Mouse (Mus musculus): ENCODE results near the gene Wfdc12. TPM values are rescaled to one million over a fixed set of nuclear protein-coding genes. Genes with fewer than 3 reads are reported as not detected.

Wfdc12 gene
- polyA plus RNA-seq, 1 experiment: not detected

- Histone ChIP-seq H3K36me3 (ENCODE audit: control insufficient read depth, insufficient read depth) (no peaks in the 10 kb centered on the region), H3K27me3 (ENCODE audit: control insufficient read depth, insufficient read depth, insufficient read length) (peaks cover 22% of the 10 kb centered on the region), H3K79me2 (ENCODE audit: control insufficient read depth, insufficient read depth) (no peaks in the 10 kb centered on the region), H3ac (ENCODE audit: control insufficient read depth, insufficient read length) (no peak overlapping the region), H3K4me2 (ENCODE audit: low read depth) (no peak overlapping the region), H3K4me3 (no peak overlapping the region)
- TF ChIP-seq SRF (IDR thresholded peaks at IDR 0.05; ENCODE audit: control insufficient read depth, insufficient read length, low read depth): no peak
- no peak for TF ChIP-seq MAX (IDR thresholded peaks at IDR 0.05; ENCODE audit: low read depth)
- no peak for TF ChIP-seq USF1 (IDR thresholded peaks at IDR 0.05; ENCODE audit: low read depth)
- TF ChIP-seq POLR2A (IDR thresholded peaks at IDR 0.05; ENCODE audit: insufficient read length, low read depth): no peak
- no peak for TF ChIP-seq CEBPB (IDR thresholded peaks at IDR 0.05; ENCODE audit: insufficient read depth, poor library complexity, severe bottlenecking)
- no peak for TF ChIP-seq MYOD1 (IDR thresholded peaks at IDR 0.05; ENCODE audit: control insufficient read depth in 1 of 3, insufficient read length in 2 of 3, low read depth in 2 of 3)
- no peak for TF ChIP-seq TCF3 (IDR thresholded peaks at IDR 0.05; ENCODE audit: insufficient read length, low read depth)
- TF ChIP-seq E2F4 (IDR thresholded peaks at IDR 0.05; ENCODE audit: insufficient read depth): no peak
- TF ChIP-seq POLR2AphosphoS2 (IDR thresholded peaks at IDR 0.05; ENCODE audit: insufficient read length, low read depth): no peak
- TF ChIP-seq REST (IDR thresholded peaks at IDR 0.05; ENCODE audit: insufficient read depth, insufficient read length): no peak
- TF ChIP-seq MYOG (IDR thresholded peaks at IDR 0.05; ENCODE audit: control insufficient read depth in 1 of 3, insufficient read depth in 1 of 3, insufficient read length in 2 of 3, low read depth in 2 of 3): no peak
- TF ChIP-seq TCF12 (IDR thresholded peaks at IDR 0.05; ENCODE audit: insufficient read depth, poor library complexity, severe bottlenecking): no peak
Measured at GRCm38 (mm10) chr2:164161515-164162055, 28.8 kb downstream of the Wfdc12 start.

GRCm38 (mm10) chr2:164158838-164159237 is 31.6 kb downstream of the Wfdc12 start:
- no peak for TF ChIP-seq SRF (IDR thresholded peaks at IDR 0.05; ENCODE audit: control insufficient read depth, insufficient read length, low read depth)
- no peak for TF ChIP-seq REST (IDR thresholded peaks at IDR 0.05; ENCODE audit: insufficient read depth, insufficient read length)
- TF ChIP-seq CEBPB (IDR thresholded peaks at IDR 0.05; ENCODE audit: insufficient read depth, poor library complexity, severe bottlenecking): no peak
- no peak for TF ChIP-seq TCF3 (IDR thresholded peaks at IDR 0.05; ENCODE audit: insufficient read length, low read depth)
- TF ChIP-seq E2F4 (IDR thresholded peaks at IDR 0.05; ENCODE audit: insufficient read depth): no peak
- no peaks in the 10 kb centered on the region for H3K36me3 ChIP-seq (ENCODE audit: control insufficient read depth, insufficient read depth)

GRCm38 (mm10) chr2:164156158-164156557 is 34.2 kb downstream of the Wfdc12 start:
- Histone ChIP-seq H3K27me3 (ENCODE audit: control insufficient read depth, insufficient read depth, insufficient read length) (no peaks in the 10 kb centered on the region), H3ac (ENCODE audit: control insufficient read depth, insufficient read length) (no peak overlapping the region), H3K4me3 (no peak overlapping the region), H3K4me2 (ENCODE audit: low read depth) (no peak overlapping the region), H3K36me3 (ENCODE audit: control insufficient read depth, insufficient read depth) (peaks cover 16% of the 10 kb centered on the region), H3K79me2 (ENCODE audit: control insufficient read depth, insufficient read depth) (no peaks in the 10 kb centered on the region)
- TF ChIP-seq SRF (IDR thresholded peaks at IDR 0.05; ENCODE audit: control insufficient read depth, insufficient read length, low read depth) (no peak), POLR2A (IDR thresholded peaks at IDR 0.05; ENCODE audit: insufficient read length, low read depth) (no peak), MAX (IDR thresholded peaks at IDR 0.05; ENCODE audit: low read depth) (no peak), USF1 (IDR thresholded peaks at IDR 0.05; ENCODE audit: low read depth) (no peak), E2F4 (IDR thresholded peaks at IDR 0.05; ENCODE audit: insufficient read depth) (no peak), REST (IDR thresholded peaks at IDR 0.05; ENCODE audit: insufficient read depth, insufficient read length) (no peak), CEBPB (IDR thresholded peaks at IDR 0.05; ENCODE audit: insufficient read depth, poor library complexity, severe bottlenecking) (no peak), MYOD1 (IDR thresholded peaks at IDR 0.05; ENCODE audit: control insufficient read depth in 1 of 3, insufficient read length in 2 of 3, low read depth in 2 of 3) (no peak), TCF12 (IDR thresholded peaks at IDR 0.05; ENCODE audit: insufficient read depth, poor library complexity, severe bottlenecking) (no peak), TCF3 (IDR thresholded peaks at IDR 0.05; ENCODE audit: insufficient read length, low read depth) (no peak), MYOG (IDR thresholded peaks at IDR 0.05; ENCODE audit: control insufficient read depth in 1 of 3, insufficient read depth in 1 of 3, insufficient read length in 2 of 3, low read depth in 2 of 3) (no peak), POLR2AphosphoS2 (IDR thresholded peaks at IDR 0.05; ENCODE audit: insufficient read length, low read depth) (no peak)

More at GRCm38 (mm10) chr2:164158838-164159237, 31.6 kb downstream of the Wfdc12 start:
- Histone ChIP-seq H3K79me2 (ENCODE audit: control insufficient read depth, insufficient read depth) (no peaks in the 10 kb centered on the region), H3K4me2 (ENCODE audit: low read depth) (no peak overlapping the region), H3ac (ENCODE audit: control insufficient read depth, insufficient read length) (no peak overlapping the region), H3K27me3 (ENCODE audit: control insufficient read depth, insufficient read depth, insufficient read length) (no peaks in the 10 kb centered on the region), H3K4me3 (no peak overlapping the region)

- Histone ChIP-seq H3ac (ENCODE audit: control insufficient read depth, insufficient read length) (no peak overlapping the region), H3K36me3 (ENCODE audit: control insufficient read depth, insufficient read depth) (peaks cover 16% of the 10 kb centered on the region), H3K4me2 (ENCODE audit: low read depth) (no peak overlapping the region), H3K79me2 (ENCODE audit: control insufficient read depth, insufficient read depth) (no peaks in the 10 kb centered on the region), H3K27me3 (ENCODE audit: control insufficient read depth, insufficient read depth, insufficient read length) (no peaks in the 10 kb centered on the region), H3K4me3 (no peak overlapping the region)
- TF ChIP-seq USF1 (IDR thresholded peaks at IDR 0.05; ENCODE audit: low read depth) (no peak), TCF3 (IDR thresholded peaks at IDR 0.05; ENCODE audit: insufficient read length, low read depth) (no peak), SRF (IDR thresholded peaks at IDR 0.05; ENCODE audit: control insufficient read depth, insufficient read length, low read depth) (no peak), MYOD1 (IDR thresholded peaks at IDR 0.05; ENCODE audit: control insufficient read depth in 1 of 3, insufficient read length in 2 of 3, low read depth in 2 of 3) (no peak), TCF12 (IDR thresholded peaks at IDR 0.05; ENCODE audit: insufficient read depth, poor library complexity, severe bottlenecking) (no peak), MAX (IDR thresholded peaks at IDR 0.05; ENCODE audit: low read depth) (no peak), POLR2A (IDR thresholded peaks at IDR 0.05; ENCODE audit: insufficient read length, low read depth) (no peak), REST (IDR thresholded peaks at IDR 0.05; ENCODE audit: insufficient read depth, insufficient read length) (no peak), CEBPB (IDR thresholded peaks at IDR 0.05; ENCODE audit: insufficient read depth, poor library complexity, severe bottlenecking) (no peak), MYOG (IDR thresholded peaks at IDR 0.05; ENCODE audit: control insufficient read depth in 1 of 3, insufficient read depth in 1 of 3, insufficient read length in 2 of 3, low read depth in 2 of 3) (no peak), POLR2AphosphoS2 (IDR thresholded peaks at IDR 0.05; ENCODE audit: insufficient read length, low read depth) (no peak), E2F4 (IDR thresholded peaks at IDR 0.05; ENCODE audit: insufficient read depth) (no peak)
Measured at GRCm38 (mm10) chr2:164154007-164154406, 36.4 kb downstream of the Wfdc12 start.
